Comparison of ENCODE assay signal across 8 mouse cellular contexts in the genomic region with DNA sequence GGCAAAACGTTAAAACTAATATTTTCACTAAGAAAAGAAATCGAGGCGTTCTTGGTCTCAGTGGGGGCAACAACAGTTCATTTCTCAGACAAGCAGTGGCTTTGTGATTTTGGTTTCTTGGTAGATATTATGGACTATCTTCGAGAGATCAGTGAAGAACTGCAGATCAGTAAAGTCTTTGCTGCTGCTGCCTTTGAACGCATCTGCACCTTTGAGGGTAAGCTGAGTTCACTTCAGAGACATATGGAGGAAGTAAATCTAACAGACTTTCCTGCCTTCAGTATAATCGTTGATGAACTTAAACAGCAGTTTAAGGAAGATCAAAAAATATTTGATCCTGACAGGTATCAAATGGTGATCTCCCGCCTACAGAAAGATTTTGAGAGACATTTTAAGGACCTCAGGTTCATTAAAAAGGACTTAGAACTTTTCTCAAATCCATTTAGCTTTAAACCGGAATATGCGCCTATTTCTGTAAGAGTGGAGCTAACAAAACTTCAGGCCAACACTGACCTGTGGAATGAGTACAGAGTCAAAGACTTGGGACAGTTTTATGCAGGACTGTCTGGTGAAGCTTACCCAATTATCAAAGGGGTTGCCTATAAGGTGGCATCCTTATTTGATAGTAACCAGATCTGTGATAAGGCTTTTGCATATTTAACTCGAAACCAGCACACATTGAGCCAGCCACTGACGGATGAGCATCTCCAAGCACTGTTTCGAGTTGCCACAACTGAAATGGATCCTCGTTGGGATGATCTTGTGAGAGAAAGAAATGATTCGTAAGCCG. TPM values are rescaled to one million over a fixed set of nuclear protein-coding genes. Genes with fewer than 3 reads are reported as not detected.
DNase-seq lines count a peak whose midpoint lies in the region; ATAC-seq and TF ChIP-seq lines count a peak whose summit lies in the region.

No protein-coding gene starts in this region.

- H3K79me3 ChIP-seq in C2C12 (ENCODE audit: low read depth) = peaks cover 51% of the 10 kb centered on the region

- 51% methylated on average over 15 of the region's 15 CpGs for WGBS in heart, embryonic 16.5 days
- 81% methylated on average over 15 of the region's 15 CpGs for WGBS in midbrain, embryonic 11.5 days

- H3K4me1 ChIP-seq in heart, embryonic 16.5 days (ENCODE audit: control insufficient read depth, insufficient read depth, low read length) = peaks cover 31% of the 10 kb centered on the region
- H3K4me1 ChIP-seq in midbrain, embryonic 11.5 days (ENCODE audit: control insufficient read depth, insufficient read depth, low read length) = peaks cover 33% of the 10 kb centered on the region

- H3K36me3 ChIP-seq in C2C12 (ENCODE audit: control insufficient read depth, insufficient read depth) = peaks cover 42% of the 10 kb centered on the region
- peaks cover 3% of the 10 kb centered on the region for H3K36me3 ChIP-seq in heart, embryonic 16.5 days (ENCODE audit: control insufficient read depth, insufficient read depth)
- no peaks in the 10 kb centered on the region for H3K36me3 ChIP-seq in midbrain, embryonic 11.5 days (ENCODE audit: control insufficient read depth, insufficient read depth, low read length)

- no peaks in the 10 kb centered on the region for H3K9me3 ChIP-seq in heart, embryonic 16.5 days (replicated peaks; ENCODE audit: control insufficient read depth, low read length)
- no peaks in the 10 kb centered on the region for H3K9me3 ChIP-seq in midbrain, embryonic 11.5 days (ENCODE audit: control insufficient read depth, low read length)

- intact Hi-C loops in left cerebral cortex, postnatal 25 days (cut with DNase I) = loop anchor here (10.0 kb wide), 1 partner anchor 278 kb away; the partner anchor contains the start of gene Rtp3

- H3ac ChIP-seq in C2C12 (ENCODE audit: control insufficient read depth, insufficient read length, low read depth) = peak overlapping the region; percentile 23

- H3K9ac ChIP-seq in heart, embryonic 16.5 days (ENCODE audit: low read length) = peak overlapping the region; percentile 87
- H3K9ac ChIP-seq in midbrain, embryonic 11.5 days (ENCODE audit: low read length) = peak overlapping the region; percentile 90

- H3K27ac ChIP-seq in heart, embryonic 16.5 days (ENCODE audit: low read length) = peak overlapping the region; percentile 98
- H3K27ac ChIP-seq in midbrain, embryonic 11.5 days (ENCODE audit: low read depth, low read length) = no peak overlapping the region

- no peaks in the 10 kb centered on the region for H3K27me3 ChIP-seq in C2C12 (ENCODE audit: control insufficient read depth, insufficient read depth, insufficient read length)
- no peaks in the 10 kb centered on the region for H3K27me3 ChIP-seq in heart, embryonic 16.5 days (ENCODE audit: control insufficient read depth, insufficient read depth, low read length)
- no peaks in the 10 kb centered on the region for H3K27me3 ChIP-seq in midbrain, embryonic 11.5 days (ENCODE audit: control insufficient read depth, insufficient read depth, low read length)

- peak; percentile 42 for DNase-seq in CD4-positive, CD25-positive, alpha-beta regulatory T cell, adult 2 months (ENCODE audit: low read depth, low spot score)
- no peak for DNase-seq in midbrain, embryonic 11.5 days (ENCODE audit: low spot score, missing footprints)
- no peak for DNase-seq in spleen, postnatal 14 days (ENCODE audit: low spot score in 2 of 2)
- no peak for DNase-seq in adrenal gland, postnatal 25 days
- no peak for DNase-seq in left cerebral cortex, postnatal 25 days (ENCODE audit: low spot score in 2 of 2)

- no peak for TF ChIP-seq CTCF in C2C12 (IDR thresholded peaks at IDR 0.05; ENCODE audit: control insufficient read depth, insufficient read depth, insufficient read length)

- peak overlapping the region; percentile 86 for H3K4me2 ChIP-seq in heart, embryonic 16.5 days (ENCODE audit: low read depth, low read length)
- H3K4me2 ChIP-seq in midbrain, embryonic 11.5 days = peak overlapping the region; percentile 80

- ATAC-seq in CD4-positive, CD25-positive, alpha-beta regulatory T cell, adult 4 months = no peak
- no peak for ATAC-seq in heart, embryonic 16.5 days (replicated peaks; ENCODE audit: extremely low read depth, insufficient read depth, low FRiP score)
- ATAC-seq in midbrain, embryonic 11.5 days (ENCODE audit: low FRiP score) = no peak

- peaks cover 72% of the 10 kb centered on the region for H3K79me2 ChIP-seq in C2C12 (ENCODE audit: control insufficient read depth, insufficient read depth)

- peak overlapping the region; percentile 61 for H3K4me3 ChIP-seq in C2C12 (ENCODE audit: insufficient read depth, poor library complexity, severe bottlenecking)
- peak overlapping the region; percentile 69 for H3K4me3 ChIP-seq in heart, embryonic 16.5 days (ENCODE audit: low read length)
- peak overlapping the region; percentile 86 for H3K4me3 ChIP-seq in midbrain, embryonic 11.5 days (ENCODE audit: low read depth, low read length)

TF ChIP-seq in C2C12, 6 proteins besides CTCF, POLR2A, EP300 and RAD21:
- no peak for TF ChIP-seq FOSL1 (IDR thresholded peaks at IDR 0.05; ENCODE audit: insufficient read depth, low read length, poor library complexity, severe bottlenecking)
- TF ChIP-seq MYOG (IDR thresholded peaks at IDR 0.05; ENCODE audit: control insufficient read depth, extremely low read depth, insufficient read length) = no peak
- no peak for TF ChIP-seq CEBPB (IDR thresholded peaks at IDR 0.05; ENCODE audit: low read depth)
- no peak for TF ChIP-seq MYOD1 (IDR thresholded peaks at IDR 0.05; ENCODE audit: control insufficient read depth, insufficient read length, low read depth)
- no peak for TF ChIP-seq MAX (IDR thresholded peaks at IDR 0.05)
- TF ChIP-seq USF1 (IDR thresholded peaks at IDR 0.05; ENCODE audit: low read depth) = no peak

RNA-seq across cellular contexts. Expression of gene Epm2aip1, which starts 1.5 kb away (rescaled TPM):
- 1 to 10 TPM; 7.2 to 8.4 TPM for polyA plus RNA-seq in CD4-positive, CD25-positive, alpha-beta regulatory T cell, adult 4 months (2017; shearing (Covaris generic))
- polyA plus RNA-seq in C2C12 (2012; fragmentation: generic; extraction: Trizol) = 3.0 TPM
- 18.9 and 21.5 TPM in 2 replicates for polyA plus RNA-seq in heart, embryonic 16.5 days (2015; fragmentation: Nextera tagmentation; extraction: Ambion mirVana)
- polyA plus RNA-seq in midbrain, embryonic 11.5 days (2014; fragmentation: Nextera tagmentation; extraction: Ambion mirVana) = 42.3 and 50.4 TPM in 2 replicates
- total RNA-seq in adrenal gland, postnatal 25 days (2021) = 48.5 and 61.5 TPM in 2 replicates
- total RNA-seq in left cerebral cortex, postnatal 25 days (2021) = 10 to 100 TPM; 80.4 to 81.6 TPM

RNA-seq across cellular contexts. Expression of gene Mlh1, which starts 1.6 kb away (rescaled TPM):
- polyA plus RNA-seq in CD4-positive, CD25-positive, alpha-beta regulatory T cell, adult 4 months (2017; shearing (Covaris generic)) = 10 to 100 TPM; 14.8 to 22.1 TPM
- 11.7 TPM for polyA plus RNA-seq in C2C12 (2012; fragmentation: generic; extraction: Trizol)
- 34.5 and 34.6 TPM in 2 replicates for polyA plus RNA-seq in heart, embryonic 16.5 days (2015; fragmentation: Nextera tagmentation; extraction: Ambion mirVana)
- polyA plus RNA-seq in midbrain, embryonic 11.5 days (2014; fragmentation: Nextera tagmentation; extraction: Ambion mirVana) = 53.3 and 55.4 TPM in 2 replicates
- total RNA-seq in adrenal gland, postnatal 25 days (2021) = 26.5 and 28.1 TPM in 2 replicates
- total RNA-seq in left cerebral cortex, postnatal 25 days (2021) = 10 to 100 TPM; 15.2 to 15.6 TPM

RNA-seq across cellular contexts. Expression of gene Trank1, which starts 38.3 kb away (rescaled TPM):
- polyA plus RNA-seq in CD4-positive, CD25-positive, alpha-beta regulatory T cell, adult 4 months (2017; shearing (Covaris generic)) = not detected
- not detected for polyA plus RNA-seq in C2C12 (2012; fragmentation: generic; extraction: Trizol)
- polyA plus RNA-seq in heart, embryonic 16.5 days (2015; fragmentation: Nextera tagmentation; extraction: Ambion mirVana) = 0.07 TPM in 1 of 2 replicates, not detected in the other
- 0.26 and 0.37 TPM in 2 replicates for polyA plus RNA-seq in midbrain, embryonic 11.5 days (2014; fragmentation: Nextera tagmentation; extraction: Ambion mirVana)
- total RNA-seq in adrenal gland, postnatal 25 days (2021) = 69.1 and 74.9 TPM in 2 replicates
- 100 to 1,000 TPM; 245 to 294 TPM for total RNA-seq in left cerebral cortex, postnatal 25 days (2021)
